Mouse (Mus musculus) testis, adult 2 months (tissue): ENCODE measurements around the gene Ghrhr. TPM values are rescaled to one million over a fixed set of nuclear protein-coding genes. Genes with fewer than 3 reads are reported as not detected.

ENCODE experiments used
- H3K27ac ChIP-seq: fragments of 200-500 bp; 2 replicates; pipeline ENCODE4 v1.5.1; 2012; ENCODE audit warnings: low read depth, low read length; ENCODE audit not compliant: control insufficient read depth, insufficient read depth
- H3K27me3 ChIP-seq: fragments of 200-500 bp; 2 replicates; pipeline ENCODE4 v1.6.1; 2012; ENCODE audit warnings: mild to moderate bottlenecking, low read length, moderate library complexity; ENCODE audit not compliant: control insufficient read depth, insufficient read depth
- H3K36me3 ChIP-seq: fragments of 200-500 bp; 2 replicates; pipeline ENCODE4 v1.6.1; 2012; ENCODE audit warnings: mild to moderate bottlenecking, low read length; ENCODE audit not compliant: control insufficient read depth, insufficient read depth
- H3K4me1 ChIP-seq: fragments of 200-500 bp; 2 replicates; pipeline ENCODE4 v1.6.1; 2012; ENCODE audit warnings: low read length; ENCODE audit not compliant: control insufficient read depth, insufficient read depth
- H3K4me3 ChIP-seq: fragments of 200-500 bp; 2 replicates; pipeline ENCODE4 v1.5.1; 2012; ENCODE audit warnings: low read depth, mild to moderate bottlenecking, low read length, moderate library complexity, mixed read lengths; ENCODE audit not compliant: control insufficient read depth
- CTCF ChIP-seq: fragments of 200-500 bp; IDR thresholded peaks from 2 replicates; pipeline ENCODE4 v1.5.1; 2012; ENCODE audit warnings: low read depth, mild to moderate bottlenecking, inconsistent platforms, low read length, moderate library complexity; ENCODE audit not compliant: control insufficient read depth, insufficient read depth, insufficient replicate concordance
- POLR2A ChIP-seq: fragments of 200-500 bp; IDR thresholded peaks from 2 replicates; pipeline ENCODE4 v1.6.1; 2012; ENCODE audit warnings: low read depth, mild to moderate bottlenecking, inconsistent platforms, low read length, moderate library complexity; ENCODE audit not compliant: control insufficient read depth
- polyA plus RNA-seq: library from polyadenylated mRNA; depleted of rRNA; stranded (reverse); fragments of >200 nt; gene quantifications from 2 replicates; pipeline ENCODE4 v1.2.3, GENCODE M21; 2012

The Ghrhr gene
- polyA plus RNA-seq, 1 experiment, result not detected

DNA sequence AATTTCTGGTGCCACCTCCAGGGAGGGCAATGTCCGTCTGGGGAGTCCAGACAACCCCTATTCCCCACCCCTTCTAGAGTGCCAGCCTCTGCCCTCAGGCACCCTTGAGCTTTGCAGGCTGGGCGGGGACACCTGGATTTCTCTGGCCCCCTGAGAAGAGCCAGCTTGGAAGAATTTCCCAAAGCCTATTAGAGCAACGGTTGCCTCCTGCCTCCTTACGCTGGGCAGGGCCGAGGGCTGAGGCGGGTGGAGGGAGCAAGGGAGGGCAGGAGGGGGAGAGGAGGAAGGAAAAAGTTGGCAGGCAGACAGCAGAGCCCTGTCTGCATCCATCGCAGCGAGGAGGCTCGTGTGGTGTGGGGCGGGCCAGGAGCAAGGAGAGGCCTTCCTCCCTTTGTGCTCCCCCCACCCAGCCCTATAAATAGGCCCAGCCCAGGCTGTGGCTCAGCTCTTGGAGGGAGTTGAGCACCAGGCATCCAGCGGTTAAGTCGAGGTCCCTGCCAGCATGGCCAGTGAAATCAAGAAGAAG, 40.0 kb upstream of the Ghrhr start, which contains the start of gene Aqp1:
Gene Aqp1, plus strand, starts transcription at position 444 of the 526 bp plus-strand sequence.
- TF ChIP-seq CTCF (no peak), POLR2A (no peak)
- no peaks in the 10 kb centered on the region for H3K4me1 ChIP-seq
- H3K27me3 ChIP-seq, result no peaks in the 10 kb centered on the region
- no peak within 1 kb of the TSS for H3K27ac ChIP-seq
- no peaks in the 10 kb centered on the region for H3K36me3 ChIP-seq
- no peak within 1 kb of the TSS for H3K4me3 ChIP-seq

DNA sequence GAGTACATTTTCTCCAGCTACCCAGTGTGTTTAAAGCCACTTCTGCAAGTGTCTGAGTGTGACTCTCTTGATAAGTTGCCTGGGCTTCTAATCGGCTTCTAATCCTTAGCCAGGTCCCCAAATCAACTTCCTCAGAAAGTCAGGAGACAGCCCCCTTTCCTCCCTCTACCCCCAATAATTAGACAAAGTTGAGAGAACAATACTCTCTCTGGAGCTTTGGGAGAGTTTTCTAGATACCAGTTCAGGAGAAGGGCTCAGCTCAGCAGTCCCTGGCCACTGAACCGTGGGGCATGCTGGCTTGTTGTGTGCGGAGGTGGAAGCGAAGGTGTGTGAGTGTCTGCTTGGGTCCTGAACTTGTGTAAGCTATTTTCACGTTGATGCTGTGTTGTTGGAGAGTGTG, 38.9 kb upstream of the Ghrhr start:
- Histone ChIP-seq H3K27me3 (no peaks in the 10 kb centered on the region), H3K36me3 (no peaks in the 10 kb centered on the region), H3K4me1 (no peaks in the 10 kb centered on the region), H3K27ac (no peak overlapping the region), H3K4me3 (no peak overlapping the region)
- TF ChIP-seq CTCF (no peak), POLR2A (no peak)

GRCm38 (mm10) chr6:55338077-55338476, 38.0 kb upstream of the Ghrhr start:
- no peak for TF ChIP-seq POLR2A
- no peak for TF ChIP-seq CTCF

DNA sequence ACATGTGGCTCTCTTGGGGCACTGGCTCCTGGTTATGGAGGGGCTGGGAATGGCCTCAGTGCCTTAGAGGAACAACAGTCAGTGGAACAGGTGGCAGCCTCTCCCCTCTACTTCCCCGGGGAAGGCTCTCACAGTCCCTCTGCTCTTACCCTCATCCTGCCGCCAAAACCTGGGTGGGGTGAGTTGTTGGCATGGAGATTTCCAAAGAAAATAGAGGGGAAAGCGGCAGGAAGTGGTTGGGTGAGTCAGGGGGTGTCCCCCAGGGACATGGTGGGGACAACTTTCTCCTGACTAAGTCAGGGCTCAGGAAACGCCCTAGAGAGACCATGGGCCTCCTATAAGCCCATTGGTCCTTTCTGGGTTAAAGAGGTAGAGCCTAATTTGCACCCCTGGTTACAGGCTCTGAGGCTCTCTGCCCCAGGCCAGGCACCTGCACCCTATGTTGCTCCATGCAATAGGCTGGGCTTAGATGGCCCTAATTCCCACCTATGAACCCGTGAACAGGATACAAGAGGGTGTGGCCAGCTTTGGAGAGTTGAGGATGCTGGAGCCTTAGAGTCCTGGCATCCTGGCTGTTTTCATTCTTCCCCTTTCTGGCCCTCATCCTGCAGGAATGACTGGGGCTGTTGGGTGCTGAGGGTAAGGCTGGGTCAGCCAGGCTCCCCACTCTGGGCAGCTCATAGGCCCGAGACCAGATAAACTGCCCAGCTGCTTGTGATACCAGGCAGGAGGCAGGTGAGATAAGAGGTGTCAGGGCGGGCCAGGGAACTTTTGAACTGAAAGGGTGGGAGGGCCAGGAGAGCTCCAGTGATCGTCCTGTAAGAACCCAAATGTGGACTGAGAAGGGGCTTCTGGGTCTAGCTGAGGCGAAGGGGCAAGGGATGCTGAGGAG, 36.9 kb upstream of the Ghrhr start:
- no peaks in the 10 kb centered on the region for H3K4me1 ChIP-seq
- H3K27ac ChIP-seq, result no peak overlapping the region
- no peaks in the 10 kb centered on the region for H3K36me3 ChIP-seq
- TF ChIP-seq CTCF (no peak), POLR2A (no peak)
- H3K4me3 ChIP-seq, result no peak overlapping the region
- no peaks in the 10 kb centered on the region for H3K27me3 ChIP-seq

More at GRCm38 (mm10) chr6:55338077-55338476, 38.0 kb upstream of the Ghrhr start:
- Histone ChIP-seq H3K27me3 (no peaks in the 10 kb centered on the region), H3K4me3 (no peak overlapping the region), H3K27ac (no peak overlapping the region), H3K36me3 (no peaks in the 10 kb centered on the region), H3K4me1 (no peaks in the 10 kb centered on the region)

- H3K27ac ChIP-seq, result no peak overlapping the region
- no peak overlapping the region for H3K4me3 ChIP-seq
- no peaks in the 10 kb centered on the region for H3K36me3 ChIP-seq
- no peaks in the 10 kb centered on the region for H3K27me3 ChIP-seq
- no peaks in the 10 kb centered on the region for H3K4me1 ChIP-seq
- no peak for TF ChIP-seq POLR2A
- no peak for TF ChIP-seq CTCF
Measured at GRCm38 (mm10) chr6:55341688-55342087, 34.4 kb upstream of the Ghrhr start.

GRCm38 (mm10) chr6:55342328-55342727, 33.8 kb upstream of the Ghrhr start:
- Histone ChIP-seq H3K36me3 (no peaks in the 10 kb centered on the region), H3K27ac (no peak overlapping the region), H3K27me3 (no peaks in the 10 kb centered on the region), H3K4me1 (no peaks in the 10 kb centered on the region), H3K4me3 (no peak overlapping the region)
- TF ChIP-seq POLR2A, result no peak
- TF ChIP-seq CTCF, result no peak

DNA sequence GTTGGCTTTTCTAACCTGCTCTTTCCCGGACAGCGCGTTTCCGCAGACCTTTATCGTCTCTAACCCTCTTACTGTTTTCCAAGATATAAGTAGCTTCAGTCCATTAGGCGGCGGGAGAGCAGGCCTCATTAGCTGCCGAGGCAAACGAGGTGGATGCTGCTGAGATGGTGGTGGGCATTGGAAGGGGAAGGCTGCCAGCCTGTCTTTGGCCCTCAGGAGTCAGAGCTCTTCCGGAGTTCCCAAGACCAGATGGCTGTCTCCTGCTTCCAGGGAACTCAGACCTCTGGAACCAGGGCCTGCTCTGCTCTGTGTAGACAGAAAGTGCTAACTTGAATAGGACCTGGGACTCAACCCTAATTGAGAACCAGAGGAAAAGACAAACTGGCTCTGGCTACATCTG, 32.6 kb upstream of the Ghrhr start:
- H3K4me1 ChIP-seq, result no peaks in the 10 kb centered on the region
- H3K4me3 ChIP-seq, result no peak overlapping the region
- H3K27me3 ChIP-seq, result no peaks in the 10 kb centered on the region
- H3K27ac ChIP-seq, result no peak overlapping the region
- H3K36me3 ChIP-seq, result no peaks in the 10 kb centered on the region
- TF ChIP-seq CTCF (no peak), POLR2A (no peak)
